Mouse (Mus musculus) monocyte, adult 2 months (primary cell): Measurements from ENCODE around the gene Pdhx.

Experiments used
- DNase-seq, 2 experiments: peaks; one replicate each; pipeline ENCODE4 v3.0.0; 2022; ENCODE audit warnings: low spot score in 2 of 2, low read depth in 1 of 2

Pdhx gene

DNA sequence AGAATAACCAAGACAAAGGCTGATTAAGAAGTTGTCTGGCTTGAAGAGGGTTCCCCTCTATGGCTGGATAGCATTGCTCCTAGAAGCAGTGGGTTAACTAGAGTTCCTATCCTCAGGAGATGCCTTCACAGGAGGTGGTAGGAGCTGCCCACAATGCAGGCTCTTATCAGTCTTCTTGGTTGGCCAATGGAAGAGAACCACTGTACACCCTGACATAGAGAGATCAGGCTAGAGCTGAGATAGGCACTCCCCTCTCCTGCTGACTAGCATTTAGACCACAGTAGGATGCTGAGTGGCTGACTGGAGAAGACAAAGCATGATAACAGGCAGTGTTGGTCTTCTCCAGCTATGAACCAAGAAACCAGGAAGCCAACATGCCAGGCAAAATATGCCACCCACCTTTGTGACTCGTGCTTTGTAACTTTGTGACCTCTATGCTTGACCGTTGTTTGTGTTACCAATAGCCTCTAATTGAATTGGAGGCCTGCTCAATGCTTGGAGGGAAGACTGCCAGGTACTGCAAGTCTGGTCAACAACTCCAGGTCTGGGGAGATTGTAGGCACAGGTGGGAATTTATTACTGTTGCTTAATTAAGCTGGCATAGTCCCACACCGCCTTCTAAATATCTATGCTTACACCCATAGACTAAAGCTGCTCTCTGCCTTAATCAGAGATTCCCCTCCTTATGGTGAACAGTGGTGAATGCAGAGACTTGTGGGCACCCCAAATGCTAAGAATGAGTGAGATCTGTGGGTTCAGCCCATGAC lies 79.3 kb downstream of the Pdhx start:
- no peak for DNase-seq

DNA sequence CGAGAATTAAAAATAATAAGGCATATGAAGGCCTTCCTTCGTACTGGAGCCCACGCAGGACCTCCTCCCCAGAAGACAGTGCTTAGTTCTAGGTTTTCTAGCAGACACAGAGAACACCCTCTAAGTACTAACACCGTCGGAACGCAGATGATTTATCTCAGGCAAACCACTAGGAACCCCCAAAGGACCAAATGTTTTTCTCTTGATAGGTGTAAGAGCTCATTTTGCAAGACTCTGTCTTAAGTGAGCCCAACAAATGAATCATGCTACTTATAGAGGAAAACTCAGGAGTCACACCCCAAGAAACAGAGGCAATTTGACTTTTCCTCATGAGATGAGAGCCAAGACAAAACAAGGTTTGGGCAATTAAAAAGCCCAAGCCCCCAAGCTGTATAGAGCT lies 80.9 kb downstream of the Pdhx start:
- DNase-seq = no peak

DNA sequence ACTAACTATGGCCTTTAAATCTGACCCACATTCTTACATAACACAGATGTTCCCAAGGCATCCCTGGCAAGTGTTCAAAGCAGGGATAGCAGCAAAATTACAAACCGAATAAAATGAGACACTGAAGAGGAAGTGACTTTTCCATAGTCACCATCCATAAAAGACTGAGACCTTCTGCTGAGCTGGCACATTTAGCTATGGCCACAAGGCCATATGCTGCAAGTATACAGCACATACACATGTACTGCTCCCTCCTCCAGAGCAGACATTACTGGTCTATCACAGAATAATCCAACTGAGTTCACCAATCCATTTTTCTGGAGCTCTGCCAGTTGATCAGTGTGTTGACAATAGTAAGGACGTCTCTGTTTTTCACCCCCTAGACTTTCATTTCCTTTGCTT lies 83.0 kb downstream of the Pdhx start:
- DNase-seq = no peak

DNA sequence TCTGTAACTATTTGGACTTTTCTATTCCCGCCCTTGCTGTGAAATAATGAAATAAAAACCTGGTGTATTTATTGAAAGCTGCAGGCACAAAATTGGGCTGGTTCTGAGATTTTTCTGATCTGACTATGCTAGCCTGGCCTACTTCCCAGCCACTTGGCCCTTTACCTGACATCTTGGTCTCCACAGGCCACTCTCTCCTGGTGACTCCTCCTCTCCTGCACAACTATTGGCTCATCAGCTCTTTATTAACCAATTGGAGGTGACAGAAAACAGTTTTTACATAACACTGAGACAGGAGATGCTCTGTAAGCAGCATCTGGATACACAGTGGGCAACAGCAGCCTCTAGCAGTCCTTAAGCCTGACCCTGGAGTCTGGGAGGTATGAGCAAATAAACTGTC lies 83.9 kb downstream of the Pdhx start:
- no peak for DNase-seq

DNA sequence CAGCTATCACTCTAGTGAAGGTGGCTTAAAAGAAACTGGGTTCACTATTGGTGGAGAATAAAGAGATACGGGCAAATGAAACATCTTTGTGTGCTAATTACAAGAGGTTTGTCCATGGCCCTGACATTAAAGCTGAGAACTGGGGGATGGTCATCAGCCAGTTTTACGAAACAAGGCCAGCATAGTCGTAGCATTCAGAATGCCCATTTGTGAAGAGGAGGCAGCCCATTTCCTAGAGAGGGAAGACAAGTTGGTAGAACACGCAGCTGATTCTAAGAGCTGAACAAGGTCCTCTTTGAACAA lies 85.7 kb downstream of the Pdhx start:
- DNase-seq = no peak

DNA sequence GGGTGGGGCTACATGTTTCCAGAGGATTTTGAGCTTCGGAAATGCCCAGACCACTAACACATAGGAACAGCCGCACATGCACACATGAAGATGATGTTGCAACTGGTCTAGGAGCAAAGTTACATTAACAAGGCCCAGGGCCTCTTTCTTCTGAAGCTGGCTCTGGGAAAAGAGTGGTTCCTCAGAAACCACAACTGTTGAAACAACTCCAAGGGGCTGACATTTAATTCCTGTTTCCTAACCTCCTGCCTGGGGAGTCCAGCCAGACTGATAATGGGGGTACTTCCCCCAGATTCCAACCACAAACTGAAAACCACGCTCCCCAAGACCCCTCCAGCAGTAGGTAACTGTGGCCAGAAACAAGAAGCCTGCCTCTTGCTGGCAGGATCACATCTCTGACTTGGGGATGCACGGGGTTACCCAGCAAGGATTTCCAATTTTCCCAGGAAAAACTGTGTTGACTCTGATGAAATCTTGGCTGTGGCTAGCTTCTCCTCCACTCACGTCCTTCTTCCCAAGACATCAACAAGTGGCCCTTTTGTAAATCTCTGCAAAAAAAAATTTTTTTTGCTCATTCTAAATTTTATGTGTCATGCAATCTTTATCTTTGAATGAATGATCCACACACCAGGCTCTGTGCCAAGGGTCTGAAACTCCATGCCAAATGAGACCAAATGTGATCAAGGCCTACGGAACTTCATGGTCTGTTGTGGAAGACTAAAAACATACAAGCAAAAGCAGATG lies 86.2 kb downstream of the Pdhx start:
- DNase-seq = no peak

DNA sequence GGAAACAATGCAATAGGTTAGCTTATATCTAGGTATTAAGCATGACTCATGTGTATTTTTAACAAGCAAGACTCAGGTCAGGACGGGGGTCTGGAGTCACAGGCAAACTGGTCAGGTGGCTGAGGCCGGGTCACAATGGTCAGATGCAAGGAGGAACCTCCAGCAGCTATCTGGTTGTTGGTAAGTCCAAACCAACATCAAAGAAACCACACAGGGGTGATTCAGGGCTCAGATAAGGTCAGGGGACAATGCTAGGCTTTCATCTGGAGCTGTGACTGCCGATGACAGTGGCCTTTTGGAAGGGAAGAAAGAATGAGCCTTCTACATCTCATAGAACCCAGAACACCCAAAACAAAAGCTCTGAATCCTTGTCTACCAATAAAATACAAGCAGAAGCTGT lies 86.9 kb downstream of the Pdhx start:
- no peak for DNase-seq

DNA sequence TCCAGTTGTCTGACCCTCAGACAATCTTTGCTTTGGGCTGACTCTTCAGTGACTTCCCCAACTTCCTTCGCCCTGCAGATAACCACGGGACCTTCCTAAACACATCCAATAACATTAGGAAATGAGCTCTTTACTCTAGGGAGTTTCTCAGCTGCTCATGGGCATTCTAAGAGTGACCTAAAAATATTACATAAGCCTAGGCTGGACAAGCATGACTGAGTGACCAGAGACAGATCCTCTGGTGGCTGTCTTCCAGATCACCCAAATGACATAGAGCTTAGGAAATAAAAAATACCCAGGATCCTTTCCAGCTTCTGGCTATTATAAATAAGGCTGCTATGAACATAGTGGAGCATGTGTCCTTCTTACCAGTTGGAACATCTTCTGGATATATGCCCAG lies 90.5 kb downstream of the Pdhx start:
- no peak for DNase-seq

DNA sequence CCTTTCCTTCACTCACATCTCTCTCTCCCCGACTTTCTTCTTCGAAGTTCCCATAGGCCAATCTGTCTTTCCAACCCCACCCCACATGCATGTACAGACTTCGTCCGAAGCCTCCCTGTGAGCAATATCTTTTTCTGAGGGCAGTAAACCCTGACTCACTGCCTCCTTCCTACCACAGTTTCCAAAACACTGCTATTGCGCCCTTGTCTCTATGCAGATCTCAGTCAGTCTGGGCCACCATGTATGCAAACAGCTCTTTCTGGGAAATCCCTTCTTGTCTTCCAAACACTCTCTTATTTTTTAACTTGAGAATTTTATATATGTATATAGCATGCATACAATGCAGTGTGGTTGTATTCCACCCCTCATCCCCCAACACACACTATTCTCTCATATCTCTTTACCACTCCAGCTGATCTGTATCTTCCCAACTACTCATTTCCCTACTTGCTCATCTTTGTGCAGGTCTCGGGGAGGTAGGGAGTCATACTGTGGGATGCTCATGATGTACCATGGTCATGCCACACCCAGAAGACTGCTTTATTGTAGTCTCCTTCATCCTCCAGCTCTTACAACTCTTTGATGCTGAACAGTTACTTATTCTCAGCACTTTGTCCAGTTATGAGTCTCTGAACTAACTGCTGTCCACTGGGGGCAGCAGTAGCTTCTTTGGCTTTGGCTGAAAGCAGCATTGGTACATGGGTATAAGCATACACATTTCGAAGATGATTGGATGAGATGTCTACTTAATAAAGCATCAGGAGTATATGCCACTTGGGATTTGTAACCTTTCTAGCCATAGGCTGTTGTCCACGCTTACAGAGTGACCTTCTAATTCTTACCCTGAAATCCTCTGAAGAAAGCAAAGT lies 91.6 kb downstream of the Pdhx start:
- DNase-seq = no peak

DNA sequence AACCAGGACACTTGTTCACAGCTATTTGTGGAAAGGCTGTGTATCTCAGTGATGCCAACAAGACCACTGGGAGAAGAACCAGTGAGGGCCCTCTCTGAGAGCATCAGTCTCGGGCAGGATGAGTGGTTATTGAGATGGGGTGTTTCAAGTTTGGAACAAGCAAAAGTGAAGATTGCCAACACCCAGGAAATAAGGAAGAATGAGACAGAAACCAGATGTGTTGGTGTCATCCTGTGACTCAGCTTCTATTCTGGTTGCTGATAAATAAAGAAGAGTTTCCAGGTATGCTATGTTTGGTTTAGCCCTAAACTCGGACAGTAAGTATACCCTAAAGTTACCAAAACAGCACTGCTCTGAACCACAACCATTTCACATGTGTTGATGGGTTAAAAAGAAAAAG lies 92.4 kb downstream of the Pdhx start:
- no peak for DNase-seq

DNA sequence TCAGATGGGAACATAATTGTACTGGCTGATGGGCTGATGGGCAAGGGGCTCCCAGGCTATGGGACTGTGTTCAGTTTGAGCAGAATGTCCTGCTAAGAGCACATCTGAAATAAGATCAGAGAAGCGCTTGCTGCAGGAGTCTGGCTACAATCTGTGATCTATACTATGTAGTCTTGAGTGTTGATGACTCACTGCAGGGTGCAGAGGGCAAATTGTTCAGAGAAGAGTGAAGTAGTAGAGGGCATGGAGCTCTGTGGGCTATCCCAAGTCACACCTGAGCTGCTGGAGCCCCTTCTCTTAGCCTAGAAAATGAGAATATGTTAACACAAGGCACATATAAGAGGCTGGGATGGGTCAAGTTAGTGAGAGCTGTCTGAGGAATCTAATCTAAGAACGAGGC lies 93.8 kb downstream of the Pdhx start:
- DNase-seq = no peak

DNA sequence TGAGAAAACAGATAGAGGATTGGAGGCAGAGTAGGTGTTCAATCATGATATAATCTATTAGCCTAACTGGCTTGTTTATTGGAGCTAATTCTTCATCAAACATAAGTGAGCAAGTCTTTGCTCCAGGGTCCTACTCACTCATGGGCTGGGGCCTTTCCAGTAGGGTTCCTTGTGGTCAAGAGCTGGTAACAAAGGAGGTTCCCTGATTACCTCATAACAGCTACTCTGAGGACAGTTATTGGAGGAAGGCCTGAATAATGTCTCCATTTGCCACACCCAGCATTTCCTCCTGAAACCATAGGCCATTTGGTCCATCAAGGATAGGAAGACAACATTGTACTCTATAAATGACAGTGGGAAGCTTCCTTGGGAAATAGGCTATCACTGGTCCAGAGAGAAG lies 94.2 kb downstream of the Pdhx start:
- no peak for DNase-seq

DNA sequence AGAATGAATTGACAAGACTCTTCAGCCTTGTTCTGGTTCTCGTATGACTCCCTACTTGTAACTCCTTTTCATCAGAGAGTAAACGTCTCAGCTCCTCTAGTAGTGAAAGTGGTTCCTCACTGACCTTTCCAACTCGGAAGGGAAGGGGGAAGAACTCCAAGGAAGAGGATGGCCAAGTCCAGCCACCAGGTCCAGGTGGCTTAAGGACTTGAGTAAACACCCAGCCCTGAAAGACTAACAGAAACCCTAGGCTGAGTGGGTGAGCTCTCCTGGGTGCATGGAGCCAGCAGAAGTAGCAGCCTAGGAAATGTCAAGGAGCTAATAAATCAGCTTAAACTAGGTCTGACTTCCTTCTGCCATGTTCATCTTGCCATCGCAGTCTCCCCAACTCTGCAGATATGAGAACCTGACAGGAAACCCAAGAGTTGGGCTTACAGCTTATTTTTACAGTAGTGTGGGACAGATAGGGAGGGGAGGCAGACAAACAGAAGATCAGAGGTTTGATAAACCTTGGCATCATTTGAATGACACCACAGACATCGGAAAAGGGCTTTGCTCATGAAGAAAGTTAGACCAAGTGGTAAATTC lies 97.9 kb downstream of the Pdhx start:
- no peak for DNase-seq

DNA sequence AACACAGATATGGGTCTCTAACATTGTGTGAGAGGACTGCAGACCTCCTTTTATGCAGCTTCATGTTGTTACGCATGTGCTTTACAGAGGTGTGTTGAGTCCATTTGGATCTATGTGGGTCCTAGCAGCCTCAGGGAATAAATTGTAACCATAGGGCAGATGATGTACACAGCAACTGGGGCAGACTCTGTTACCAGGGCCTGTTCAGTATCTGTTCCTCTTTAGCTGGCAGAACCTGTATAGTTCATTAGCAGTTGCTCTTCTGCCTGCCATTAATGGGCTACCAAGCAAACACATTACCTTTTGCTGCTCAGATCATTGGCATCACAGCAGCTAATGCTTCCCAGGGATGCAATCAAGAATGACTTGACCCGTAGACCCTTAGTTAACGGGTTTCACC lies 100.2 kb downstream of the Pdhx start:
- DNase-seq = no peak

DNA sequence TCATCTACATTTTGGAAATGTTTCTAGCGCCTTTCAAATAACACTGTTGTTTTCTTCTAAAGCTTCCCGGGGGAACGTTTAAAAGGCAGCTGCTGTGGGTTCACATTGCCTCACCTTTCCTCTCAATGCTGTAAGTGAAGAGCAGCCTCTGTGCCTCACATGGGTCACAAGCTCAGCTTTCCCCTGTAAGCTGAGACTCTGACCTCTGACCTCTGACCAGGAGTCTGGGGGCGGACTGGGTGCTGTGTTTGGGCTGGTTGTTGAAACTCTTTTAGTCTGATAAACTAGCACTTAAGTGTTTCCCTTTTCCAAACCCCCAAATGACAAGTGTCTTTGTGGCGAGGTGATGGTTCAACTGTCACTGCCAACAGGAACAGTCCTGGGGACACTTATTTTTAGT lies 100.7 kb downstream of the Pdhx start:
- no peak for DNase-seq

DNA sequence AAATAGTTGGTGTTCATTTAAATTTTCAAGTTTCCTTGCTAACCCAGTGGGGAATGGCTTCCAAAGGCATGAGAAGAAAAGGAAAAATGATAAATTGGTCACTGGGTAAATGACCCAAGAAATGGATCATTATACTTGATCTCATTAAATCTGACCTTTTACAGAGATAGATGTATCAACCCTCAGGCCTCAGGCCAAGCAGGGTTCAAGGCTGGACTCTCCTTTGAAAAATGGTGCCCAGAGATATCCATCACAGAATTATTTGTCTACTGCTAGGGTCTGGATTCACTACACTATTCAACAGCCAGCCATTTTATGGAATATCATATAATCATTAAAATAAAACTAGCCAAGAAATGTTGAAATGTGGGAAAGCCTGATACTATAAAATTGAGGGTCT lies 101.4 kb downstream of the Pdhx start:
- no peak for DNase-seq
